Mouse (Mus musculus) forebrain, embryonic 10.5 days (tissue): ENCODE data around the gene Rgs7. TPM values are rescaled to one million over a fixed set of nuclear protein-coding genes. Genes with fewer than 3 reads are reported as not detected.

ENCODE experiments used
- DNase-seq: peaks from one replicate; pipeline ENCODE4 v3.0.0-alpha.2; 2017; ENCODE audit warnings: low spot score; ENCODE audit errors: extremely low spot score
- H3K27ac ChIP-seq: fragments of 300-500 bp; sonication (generic); 2 replicates; pipeline ENCODE4 v1.5.1; 2016; ENCODE audit warnings: mild to moderate bottlenecking
- H3K27me3 ChIP-seq: fragments of 300-500 bp; sonication (generic); 2 replicates; pipeline ENCODE4 v1.6.1; 2016; ENCODE audit warnings: mild to moderate bottlenecking; ENCODE audit not compliant: poor library complexity, severe bottlenecking
- H3K36me3 ChIP-seq: fragments of 300-500 bp; sonication (generic); replicated peaks from 2 replicates; pipeline ENCODE4 v1.6.1; 2016; ENCODE audit warnings: mild to moderate bottlenecking, moderate library complexity
- H3K4me1 ChIP-seq: fragments of 300-500 bp; sonication (generic); 2 replicates; pipeline ENCODE4 v1.6.1; 2016
- H3K4me3 ChIP-seq: fragments of 300-500 bp; sonication (generic); 2 replicates; pipeline ENCODE4 v1.5.1; 2016; ENCODE audit warnings: mild to moderate bottlenecking, moderate library complexity
- H3K9me3 ChIP-seq: fragments of 300-500 bp; sonication (generic); 2 replicates; pipeline ENCODE4 v1.6.1; 2016; ENCODE audit warnings: mild to moderate bottlenecking, moderate library complexity
- WGBS: fragments of 180-500 bp; shearing (Covaris S2); methylation state at CpG from one replicate; pipeline ENCODE4 v1.1.7; 2016; 5-methylcytosine and 5-hydroxymethylcytosine counted together
- polyA plus RNA-seq: library from polyadenylated mRNA; unstranded; fragments of >200 nt; fragmentation: Nextera tagmentation; extraction: Ambion mirVana; gene quantifications from 2 replicates; pipeline ENCODE4 v1.2.1, GENCODE M21; 2016

Gene Rgs7
- polyA plus RNA-seq, 1 experiment from 2014 or later, result 1.3 TPM

- Histone ChIP-seq H3K4me3 (no peak overlapping the region), H3K27me3 (no peaks in the 10 kb centered on the region), H3K9me3 (no peaks in the 10 kb centered on the region), H3K4me1 (no peaks in the 10 kb centered on the region), H3K36me3 (no peaks in the 10 kb centered on the region), H3K27ac (no peak overlapping the region)
- WGBS, result 88% methylated on average over 1 of the region's 1 CpGs
- DNase-seq, result no peak
These were observed 410.2 kb downstream of the Rgs7 start for GRCm38 (mm10) chr1:175082104-175082503.

- Histone ChIP-seq H3K9me3 (no peaks in the 10 kb centered on the region), H3K4me1 (no peaks in the 10 kb centered on the region), H3K27me3 (no peaks in the 10 kb centered on the region), H3K4me3 (no peak overlapping the region), H3K36me3 (no peaks in the 10 kb centered on the region), H3K27ac (no peak overlapping the region)
- no peak for DNase-seq
- WGBS, result 73% methylated on average over 4 of the region's 4 CpGs
These were observed 412.3 kb downstream of the Rgs7 start for GRCm38 (mm10) chr1:175079819-175080608.

GRCm38 (mm10) chr1:175073500-175074232 is 418.6 kb downstream of the Rgs7 start:
- Histone ChIP-seq H3K4me3 (no peak overlapping the region), H3K36me3 (no peaks in the 10 kb centered on the region), H3K27ac (no peak overlapping the region), H3K4me1 (no peaks in the 10 kb centered on the region), H3K27me3 (no peaks in the 10 kb centered on the region), H3K9me3 (no peaks in the 10 kb centered on the region)
- no peak for DNase-seq
- WGBS, result 93% methylated on average over 1 of the region's 1 CpGs

- Histone ChIP-seq H3K27ac (no peak overlapping the region), H3K27me3 (no peaks in the 10 kb centered on the region), H3K4me1 (no peaks in the 10 kb centered on the region), H3K9me3 (no peaks in the 10 kb centered on the region), H3K36me3 (no peaks in the 10 kb centered on the region), H3K4me3 (no peak overlapping the region)
- 77% methylated on average over 4 of the region's 4 CpGs for WGBS
- DNase-seq, result no peak
These were observed 422.5 kb downstream of the Rgs7 start for GRCm38 (mm10) chr1:175069758-175070290.

GRCm38 (mm10) chr1:175049121-175049520 is 443.2 kb downstream of the Rgs7 start:
- no peaks in the 10 kb centered on the region for H3K36me3 ChIP-seq

GRCm38 (mm10) chr1:175041167-175041817 is 451.0 kb downstream of the Rgs7 start:
- Histone ChIP-seq H3K27ac (no peak overlapping the region), H3K36me3 (no peaks in the 10 kb centered on the region), H3K4me3 (no peak overlapping the region), H3K9me3 (no peaks in the 10 kb centered on the region), H3K27me3 (no peaks in the 10 kb centered on the region), H3K4me1 (peaks cover 7% of the 10 kb centered on the region)
- DNase-seq, result no peak
- 73% methylated on average over 4 of the region's 4 CpGs for WGBS

More at GRCm38 (mm10) chr1:175049121-175049520, 443.2 kb downstream of the Rgs7 start:
- 89% methylated on average over 6 of the region's 6 CpGs for WGBS
- H3K4me1 ChIP-seq, result no peaks in the 10 kb centered on the region
- H3K9me3 ChIP-seq, result no peaks in the 10 kb centered on the region
- no peak overlapping the region for H3K4me3 ChIP-seq
- no peaks in the 10 kb centered on the region for H3K27me3 ChIP-seq
- H3K27ac ChIP-seq, result no peak overlapping the region
- DNase-seq, result no peak

GRCm38 (mm10) chr1:175040038-175040437 is 452.3 kb downstream of the Rgs7 start:
- Histone ChIP-seq H3K27me3 (no peaks in the 10 kb centered on the region), H3K9me3 (no peaks in the 10 kb centered on the region), H3K4me1 (peaks cover 7% of the 10 kb centered on the region), H3K36me3 (no peaks in the 10 kb centered on the region), H3K4me3 (no peak overlapping the region), H3K27ac (peak overlapping the region; percentile 78)
- no peak for DNase-seq
- 85% methylated on average over 4 of the region's 4 CpGs for WGBS

GRCm38 (mm10) chr1:175039567-175039966 is 452.7 kb downstream of the Rgs7 start:
- WGBS, result 24% methylated on average over 6 of the region's 6 CpGs
- peak; percentile 49 for DNase-seq
- no peaks in the 10 kb centered on the region for H3K27me3 ChIP-seq
- H3K36me3 ChIP-seq, result no peaks in the 10 kb centered on the region
- no peak overlapping the region for H3K4me3 ChIP-seq
- H3K4me1 ChIP-seq, result peaks cover 7% of the 10 kb centered on the region
- no peaks in the 10 kb centered on the region for H3K9me3 ChIP-seq
- peak overlapping the region; percentile 78 for H3K27ac ChIP-seq

- DNase-seq, result no peak
- no peaks in the 10 kb centered on the region; the same call in 1 of the 2 replicates for H3K27me3 ChIP-seq
- no peaks in the 10 kb centered on the region for H3K9me3 ChIP-seq
- no peaks in the 10 kb centered on the region for H3K36me3 ChIP-seq
- no peak overlapping the region for H3K27ac ChIP-seq
- H3K4me3 ChIP-seq, result no peak overlapping the region
- H3K4me1 ChIP-seq, result peaks cover 7% of the 10 kb centered on the region
- WGBS, result 71% methylated on average over 5 of the region's 5 CpGs
These were observed 456.8 kb downstream of the Rgs7 start for GRCm38 (mm10) chr1:175035461-175035860.

- Histone ChIP-seq H3K9me3 (no peaks in the 10 kb centered on the region), H3K4me3 (no peak overlapping the region), H3K27me3 (no peaks in the 10 kb centered on the region; the same call in 1 of the 2 replicates), H3K4me1 (peaks cover 13% of the 10 kb centered on the region), H3K27ac (no peak overlapping the region), H3K36me3 (no peaks in the 10 kb centered on the region)
- no peak for DNase-seq
- WGBS, result 53% methylated on average over 6 of the region's 6 CpGs
These were observed 460.3 kb downstream of the Rgs7 start for GRCm38 (mm10) chr1:175032015-175032414.

GRCm38 (mm10) chr1:175028716-175029204 is 463.5 kb downstream of the Rgs7 start:
- H3K4me3 ChIP-seq, result no peak overlapping the region
- no peaks in the 10 kb centered on the region for H3K36me3 ChIP-seq
- H3K4me1 ChIP-seq, result peaks cover 18% of the 10 kb centered on the region
- H3K9me3 ChIP-seq, result no peaks in the 10 kb centered on the region
- 16% methylated on average over 9 of the region's 9 CpGs for WGBS
- peak overlapping the region; percentile 67; the same call in 1 of the 2 replicates for H3K27ac ChIP-seq
- H3K27me3 ChIP-seq, result no peaks in the 10 kb centered on the region; the same call in 1 of the 2 replicates
- no peak for DNase-seq

- Histone ChIP-seq H3K9me3 (no peaks in the 10 kb centered on the region), H3K27me3 (no peaks in the 10 kb centered on the region; the same call in 1 of the 2 replicates), H3K36me3 (no peaks in the 10 kb centered on the region), H3K4me3 (no peak overlapping the region), H3K4me1 (peaks cover 18% of the 10 kb centered on the region), H3K27ac (no peak overlapping the region)
- DNase-seq, result no peak
- WGBS, result 22% methylated on average over 4 of the region's 4 CpGs
These were observed 464.0 kb downstream of the Rgs7 start for GRCm38 (mm10) chr1:175028267-175028666.
